Mouse (Mus musculus) forebrain, embryonic 10.5 days (tissue): Measurements from ENCODE around the gene Srek1ip1. TPM values are rescaled to one million over a fixed set of nuclear protein-coding genes. Genes with fewer than 3 reads are reported as not detected.

Source experiments
- DNase-seq: peaks from one replicate; pipeline ENCODE4 v3.0.0-alpha.2; 2017; ENCODE audit warnings: low spot score; ENCODE audit errors: extremely low spot score
- H3K27ac ChIP-seq: fragments of 300-500 bp; sonication (generic); 2 replicates; pipeline ENCODE4 v1.5.1; 2016; ENCODE audit warnings: mild to moderate bottlenecking
- H3K27me3 ChIP-seq: fragments of 300-500 bp; sonication (generic); 2 replicates; pipeline ENCODE4 v1.6.1; 2016; ENCODE audit warnings: mild to moderate bottlenecking; ENCODE audit not compliant: poor library complexity, severe bottlenecking
- H3K36me3 ChIP-seq: fragments of 300-500 bp; sonication (generic); replicated peaks from 2 replicates; pipeline ENCODE4 v1.6.1; 2016; ENCODE audit warnings: mild to moderate bottlenecking, moderate library complexity
- H3K4me1 ChIP-seq: fragments of 300-500 bp; sonication (generic); 2 replicates; pipeline ENCODE4 v1.6.1; 2016
- H3K4me3 ChIP-seq: fragments of 300-500 bp; sonication (generic); 2 replicates; pipeline ENCODE4 v1.5.1; 2016; ENCODE audit warnings: mild to moderate bottlenecking, moderate library complexity
- H3K9me3 ChIP-seq: fragments of 300-500 bp; sonication (generic); 2 replicates; pipeline ENCODE4 v1.6.1; 2016; ENCODE audit warnings: mild to moderate bottlenecking, moderate library complexity
- WGBS: fragments of 180-500 bp; shearing (Covaris S2); methylation state at CpG from one replicate; pipeline ENCODE4 v1.1.7; 2016; 5-methylcytosine and 5-hydroxymethylcytosine counted together
- polyA plus RNA-seq: library from polyadenylated mRNA; unstranded; fragments of >200 nt; fragmentation: Nextera tagmentation; extraction: Ambion mirVana; gene quantifications from 2 replicates; pipeline ENCODE4 v1.2.1, GENCODE M21; 2016

The Srek1ip1 gene
- polyA plus RNA-seq, 1 experiment from 2014 or later = 18.3 TPM

GRCm38 (mm10) chr13:104816270-104816634 is 24.0 kb downstream of the Srek1ip1 start:
- Histone ChIP-seq H3K9me3 (no peaks in the 10 kb centered on the region), H3K4me3 (peak overlapping the region; percentile 84), H3K27ac (peak overlapping the region; percentile 98), H3K27me3 (no peaks in the 10 kb centered on the region), H3K4me1 (peaks cover 32% of the 10 kb centered on the region), H3K36me3 (peaks cover 20% of the 10 kb centered on the region)
- 8% methylated on average over 8 of the region's 8 CpGs for WGBS
- DNase-seq = no peak

GRCm38 (mm10) chr13:104816635-104817571 is 24.6 kb downstream of the Srek1ip1 start, which contains the start of gene Cwc27:
Cwc27 (minus strand) TSS chr13:104817142.
- Histone ChIP-seq H3K4me1 (peaks cover 32% of the 10 kb centered on the region), H3K36me3 (peaks cover 20% of the 10 kb centered on the region), H3K4me3 (peak within 1 kb of the TSS; percentile 84), H3K9me3 (no peaks in the 10 kb centered on the region), H3K27ac (peak within 1 kb of the TSS; percentile 98), H3K27me3 (no peaks in the 10 kb centered on the region)
- peak; percentile 84 for DNase-seq
- under 1% methylated on average over 50 of the region's 50 CpGs for WGBS

GRCm38 (mm10) chr13:104817696-104818095 is 25.4 kb downstream of the Srek1ip1 start:
- H3K4me3 ChIP-seq = peak overlapping the region; percentile 84
- peaks cover 40% of the 10 kb centered on the region for H3K4me1 ChIP-seq
- peak overlapping the region; percentile 98 for H3K27ac ChIP-seq
- DNase-seq = no peak
- no peaks in the 10 kb centered on the region for H3K9me3 ChIP-seq
- H3K36me3 ChIP-seq = peaks cover 20% of the 10 kb centered on the region
- H3K27me3 ChIP-seq = no peaks in the 10 kb centered on the region
- 67% methylated on average over 12 of the region's 12 CpGs for WGBS

- H3K4me3 ChIP-seq = no peak overlapping the region
- no peaks in the 10 kb centered on the region for H3K27me3 ChIP-seq
- H3K36me3 ChIP-seq = peaks cover 25% of the 10 kb centered on the region
- peaks cover 37% of the 10 kb centered on the region for H3K4me1 ChIP-seq
- no peak for DNase-seq
- no peaks in the 10 kb centered on the region for H3K9me3 ChIP-seq
- H3K27ac ChIP-seq = no peak overlapping the region
Observed at GRCm38 (mm10) chr13:104821192-104821591, 28.9 kb downstream of the Srek1ip1 start.

- WGBS = 93% methylated on average over 1 of the region's 1 CpGs
- no peak overlapping the region for H3K27ac ChIP-seq
- no peak for DNase-seq
- peaks cover 36% of the 10 kb centered on the region for H3K4me1 ChIP-seq
- H3K36me3 ChIP-seq = peaks cover 27% of the 10 kb centered on the region
- H3K27me3 ChIP-seq = no peaks in the 10 kb centered on the region
- H3K9me3 ChIP-seq = peaks cover under 1% of the 10 kb centered on the region; the same call in 1 of the 2 replicates
- no peak overlapping the region for H3K4me3 ChIP-seq
Observed at GRCm38 (mm10) chr13:104821908-104822307, 29.6 kb downstream of the Srek1ip1 start.

- peak overlapping the region; percentile 35; the same call in 1 of the 2 replicates for H3K27ac ChIP-seq
- no peaks in the 10 kb centered on the region for H3K27me3 ChIP-seq
- H3K4me3 ChIP-seq = no peak overlapping the region
- peaks cover 3% of the 10 kb centered on the region for H3K9me3 ChIP-seq
- DNase-seq = peak; percentile 27
- WGBS = 28% methylated on average over 8 of the region's 8 CpGs
- H3K36me3 ChIP-seq = peaks cover 32% of the 10 kb centered on the region
- H3K4me1 ChIP-seq = peaks cover 36% of the 10 kb centered on the region
Observed at GRCm38 (mm10) chr13:104822411-104822838, 30.1 kb downstream of the Srek1ip1 start.

- WGBS = 92% methylated on average over 2 of the region's 2 CpGs
Observed at GRCm38 (mm10) chr13:104825470-104825869, 33.2 kb downstream of the Srek1ip1 start.

GRCm38 (mm10) chr13:104832811-104833210 is 40.5 kb downstream of the Srek1ip1 start:
- no peak for DNase-seq
- Histone ChIP-seq H3K4me1 (no peaks in the 10 kb centered on the region), H3K4me3 (no peak overlapping the region), H3K36me3 (peaks cover 92% of the 10 kb centered on the region), H3K9me3 (peaks cover 2% of the 10 kb centered on the region; the same call in 1 of the 2 replicates), H3K27ac (no peak overlapping the region), H3K27me3 (no peaks in the 10 kb centered on the region)
- WGBS = 95% methylated on average over 13 of the region's 13 CpGs

More at GRCm38 (mm10) chr13:104825470-104825869, 33.2 kb downstream of the Srek1ip1 start:
- Histone ChIP-seq H3K27me3 (no peaks in the 10 kb centered on the region), H3K27ac (no peak overlapping the region), H3K9me3 (peaks cover 9% of the 10 kb centered on the region), H3K4me3 (no peak overlapping the region), H3K4me1 (peaks cover 12% of the 10 kb centered on the region), H3K36me3 (peaks cover 50% of the 10 kb centered on the region)
- no peak for DNase-seq

GRCm38 (mm10) chr13:104837628-104838027 is 45.3 kb downstream of the Srek1ip1 start:
- WGBS = 83% methylated on average over 7 of the region's 7 CpGs
- Histone ChIP-seq H3K4me3 (no peak overlapping the region), H3K4me1 (no peaks in the 10 kb centered on the region), H3K27ac (no peak overlapping the region), H3K27me3 (no peaks in the 10 kb centered on the region), H3K9me3 (no peaks in the 10 kb centered on the region), H3K36me3 (peaks cover 59% of the 10 kb centered on the region)
- DNase-seq = no peak

- no peaks in the 10 kb centered on the region for H3K4me1 ChIP-seq
- no peak overlapping the region for H3K4me3 ChIP-seq
- no peaks in the 10 kb centered on the region for H3K9me3 ChIP-seq
- DNase-seq = no peak
- no peaks in the 10 kb centered on the region for H3K27me3 ChIP-seq
- 82% methylated on average over 4 of the region's 4 CpGs for WGBS
- H3K36me3 ChIP-seq = peaks cover 20% of the 10 kb centered on the region
- no peak overlapping the region for H3K27ac ChIP-seq
Observed at GRCm38 (mm10) chr13:104841937-104842336, 49.7 kb downstream of the Srek1ip1 start.

GRCm38 (mm10) chr13:104843295-104844089 is 51.2 kb downstream of the Srek1ip1 start:
- no peaks in the 10 kb centered on the region for H3K4me1 ChIP-seq
- no peaks in the 10 kb centered on the region for H3K9me3 ChIP-seq
- no peak overlapping the region for H3K27ac ChIP-seq
- WGBS = 89% methylated on average over 11 of the region's 13 CpGs
- DNase-seq = no peak
- peaks cover 4% of the 10 kb centered on the region for H3K36me3 ChIP-seq
- no peak overlapping the region for H3K4me3 ChIP-seq
- no peaks in the 10 kb centered on the region for H3K27me3 ChIP-seq

- Histone ChIP-seq H3K36me3 (no peaks in the 10 kb centered on the region), H3K4me1 (no peaks in the 10 kb centered on the region), H3K9me3 (no peaks in the 10 kb centered on the region), H3K27ac (no peak overlapping the region), H3K4me3 (no peak overlapping the region), H3K27me3 (no peaks in the 10 kb centered on the region)
- DNase-seq = no peak
- WGBS = 86% methylated on average over 2 of the region's 2 CpGs
Observed at GRCm38 (mm10) chr13:104853645-104854044, 61.4 kb downstream of the Srek1ip1 start.
